Mouse (Mus musculus) thymus, postnatal 25 days (tissue): ENCODE measurements around the gene Tmem268.
A peak's percentile ranks its signal among the peaks of the same experiment; 100 is the strongest.

Experiments
- DNase-seq: peaks from one replicate; pipeline ENCODE4 v3.0.0; 2022

Gene Tmem268

DNA sequence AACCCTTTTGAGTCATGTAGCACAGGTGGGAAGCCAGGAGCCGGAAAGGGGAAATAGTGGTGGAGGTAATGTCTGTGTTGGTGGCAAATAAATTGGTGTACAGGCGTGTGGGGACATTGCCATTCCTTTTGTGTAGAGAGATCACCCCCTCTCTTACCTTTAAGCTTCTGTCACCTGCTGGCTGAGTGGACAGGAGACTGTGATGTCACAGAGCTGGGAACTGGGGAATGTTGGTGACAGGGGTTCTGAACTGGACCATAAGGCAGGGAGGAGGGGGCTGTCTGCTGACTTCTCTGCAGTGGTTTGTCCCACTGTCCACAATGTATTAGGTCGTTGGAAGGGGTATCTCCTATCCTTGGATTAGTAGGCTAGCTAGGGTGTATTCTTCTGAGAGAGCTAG, 46.4 kb downstream of the Tmem268 start, which contains the start of gene Gm11213:
TSS of gene Gm11213 (minus strand) at position 317 of the 400 bp plus-strand sequence.
- DNase-seq, result no peak

DNA sequence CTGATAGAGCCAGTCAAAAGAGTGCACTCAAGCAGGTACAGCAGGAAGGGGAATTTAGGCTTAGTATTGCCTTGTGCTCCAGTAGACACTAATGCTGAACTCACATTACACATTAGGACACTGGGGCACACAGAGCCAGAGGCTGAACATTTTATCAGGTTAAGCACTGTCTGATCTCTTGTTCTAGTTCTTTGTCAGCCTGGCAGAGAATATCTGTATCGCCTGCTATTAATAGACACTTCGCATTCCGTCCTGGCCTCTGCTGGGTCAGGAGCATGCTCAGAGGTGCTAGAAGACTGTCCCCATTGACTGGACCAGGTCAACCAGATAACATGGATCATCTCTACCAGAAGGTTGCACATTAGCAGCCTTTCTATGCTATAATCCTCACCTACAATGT, 47.0 kb downstream of the Tmem268 start:
- no peak for DNase-seq

DNA sequence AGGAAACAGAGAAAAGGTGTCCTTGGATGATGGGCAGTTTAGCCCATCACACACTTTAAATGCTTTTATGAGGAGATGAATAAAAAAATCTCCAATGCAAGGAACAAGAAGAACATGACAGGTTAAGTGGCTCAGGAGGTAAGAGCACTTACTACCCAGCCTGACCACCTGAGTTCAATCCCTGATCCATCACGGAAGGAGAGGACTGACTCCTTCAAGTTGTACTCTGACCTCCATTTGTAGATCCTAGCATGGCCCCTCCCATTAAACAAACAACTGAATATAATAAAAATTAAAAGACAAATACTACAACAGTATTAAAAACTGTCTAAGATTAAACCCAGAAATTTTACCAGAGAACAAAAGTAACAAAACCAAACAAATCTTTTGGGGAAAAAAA, 47.4 kb downstream of the Tmem268 start:
- DNase-seq, result no peak

DNA sequence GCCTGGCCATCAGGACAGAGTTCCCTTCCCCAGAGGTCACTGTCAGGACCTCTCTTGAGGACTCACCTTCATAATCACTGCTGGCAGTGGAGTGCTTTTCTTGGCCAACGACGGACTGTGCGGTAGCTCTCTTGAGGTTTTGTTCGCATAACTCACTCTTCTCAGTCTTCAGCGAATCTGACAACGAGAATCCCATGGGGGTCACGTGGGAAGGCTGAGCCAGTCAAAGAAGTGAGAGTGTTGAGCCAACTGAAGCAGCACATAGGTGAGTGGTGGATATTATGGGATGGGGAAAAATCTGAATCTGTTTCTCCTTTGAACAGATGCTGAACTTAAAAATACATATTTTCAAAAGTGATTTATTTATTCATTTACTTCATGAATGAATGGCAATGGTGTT, 49.8 kb downstream of the Tmem268 start:
- DNase-seq, result no peak

DNA sequence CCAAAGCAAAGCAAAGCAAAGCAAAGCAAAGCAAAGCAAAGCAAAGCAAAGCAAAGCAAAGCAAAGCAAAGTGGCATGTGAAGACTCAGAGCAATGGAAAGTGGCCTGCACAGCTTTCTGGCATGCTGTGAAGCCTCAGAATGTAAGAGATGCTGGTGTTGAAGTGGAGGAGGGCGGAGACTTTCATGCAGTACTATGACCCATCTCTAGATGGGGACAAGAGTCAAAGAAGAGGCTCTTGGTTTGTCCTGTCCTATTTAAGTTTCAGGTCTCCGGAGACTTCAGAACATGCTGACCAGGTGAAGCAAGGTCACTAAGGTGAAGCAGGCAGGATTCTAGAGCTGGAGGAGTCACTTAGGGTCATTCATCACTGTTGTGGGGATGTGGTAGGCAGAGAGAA, 63.3 kb downstream of the Tmem268 start:
- DNase-seq, result no peak

DNA sequence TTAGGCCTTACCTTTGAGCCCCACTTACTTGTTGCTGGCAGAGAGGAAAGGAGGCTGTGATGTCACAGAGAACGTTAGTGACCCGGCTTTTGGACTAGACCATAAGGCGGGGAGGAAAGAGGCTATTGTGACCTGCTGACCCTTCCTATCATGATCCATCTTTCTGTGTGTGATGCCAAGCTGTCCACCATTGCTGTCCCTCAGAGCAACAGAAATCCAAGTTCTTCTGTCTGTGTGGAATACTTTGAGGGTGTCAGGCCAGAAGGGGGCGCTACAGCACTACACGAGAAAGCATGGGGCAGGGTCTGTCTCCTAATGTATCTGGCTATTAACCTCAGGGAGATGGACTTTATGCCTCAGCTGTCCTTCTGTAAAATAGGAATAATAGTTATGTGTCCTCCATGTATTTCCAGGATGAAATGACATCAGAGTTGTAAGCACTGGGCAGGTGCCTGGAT, 63.8 kb downstream of the Tmem268 start, which contains the start of gene Tex48:
TSS of gene Tex48 (minus strand) at position 51 of the 458 bp plus-strand sequence.
- DNase-seq, result peak; percentile 43

DNA sequence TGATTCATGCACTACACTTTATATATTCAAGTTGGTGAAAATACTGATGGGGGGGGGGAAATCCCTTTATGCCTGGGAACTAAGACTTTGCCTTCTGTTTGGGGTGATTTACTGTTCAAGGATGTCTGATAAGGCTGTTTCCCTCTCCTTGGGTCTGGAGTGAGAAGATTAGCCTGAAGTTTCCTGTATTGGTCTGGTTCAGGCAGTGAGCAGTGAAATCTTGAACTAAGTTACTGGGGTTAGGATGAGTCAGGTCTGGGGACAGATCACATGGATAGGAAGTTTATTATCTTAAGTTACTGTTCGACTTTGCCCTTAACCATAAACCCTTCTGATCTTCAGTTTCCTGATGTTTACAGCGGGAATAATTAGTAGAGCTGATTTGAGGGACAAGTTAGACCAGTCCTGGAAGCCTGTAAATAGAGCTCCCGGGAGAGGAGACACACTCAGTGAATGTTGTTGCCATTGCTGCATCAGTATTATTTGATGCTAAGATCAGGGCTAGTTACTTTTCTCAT, 67.0 kb downstream of the Tmem268 start:
- DNase-seq, result no peak

DNA sequence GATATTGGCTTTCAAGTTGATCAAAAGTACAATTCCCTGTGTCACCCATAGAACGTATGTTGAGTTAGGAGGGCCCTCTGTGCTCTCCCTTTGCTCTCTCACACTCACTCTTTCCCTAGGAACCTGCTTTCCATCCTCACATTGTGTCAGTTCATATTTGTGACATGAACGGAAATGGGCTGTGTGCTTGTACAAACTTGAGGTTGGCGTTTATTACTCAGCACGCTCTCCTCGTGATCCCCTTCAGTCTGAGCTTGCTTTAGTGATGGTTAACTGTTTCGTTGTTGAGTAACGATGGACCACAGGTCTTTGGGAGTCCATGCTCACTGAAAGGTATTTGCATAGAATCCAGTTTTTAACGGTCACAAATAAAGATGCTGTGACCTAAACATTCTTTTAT, 68.5 kb downstream of the Tmem268 start:
- no peak for DNase-seq

DNA sequence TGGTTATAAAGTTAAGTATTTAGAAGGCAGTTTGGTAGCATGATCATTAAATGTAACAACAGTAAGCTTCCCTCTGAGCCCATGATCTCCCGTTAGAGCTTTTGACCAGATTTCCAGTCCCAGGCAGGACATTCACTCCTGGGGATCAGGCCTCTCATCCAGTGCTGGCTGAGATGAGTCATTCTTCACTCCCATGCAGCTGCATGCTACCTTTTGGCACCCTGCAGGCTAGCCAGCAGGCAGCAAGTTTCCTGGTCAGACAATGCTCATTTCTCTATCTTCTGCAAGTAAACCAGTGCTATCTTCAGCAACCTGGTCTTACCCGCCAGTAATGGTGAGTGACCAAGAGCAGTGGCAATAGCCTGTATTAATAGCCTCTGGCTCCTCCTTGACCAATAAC, 74.6 kb downstream of the Tmem268 start:
- no peak for DNase-seq
